Mouse (Mus musculus): ENCODE results near the gene 1700001K19Rik. TPM values are rescaled to one million over a fixed set of nuclear protein-coding genes. Genes with fewer than 3 reads are reported as not detected.

1700001K19Rik gene
- polyA plus RNA-seq, 1 experiment = 3.4 TPM

Other genes starting within 250 kb of the 1700001K19Rik start
- gene Ppp2r5c, start 235.5 kb downstream of the 1700001K19Rik start, polyA plus RNA-seq (2012; rRNA removed) = 42.5 and 50.4 TPM in 2 replicates
- 251 and 271 TPM in 2 replicates for gene Dync1h1, start 81.2 kb downstream of the 1700001K19Rik start, polyA plus RNA-seq (2012; rRNA removed)
- gene Hsp90aa1, start 20.1 kb upstream of the 1700001K19Rik start, polyA plus RNA-seq (2012; rRNA removed) = 101 and 113 TPM in 2 replicates
- gene Wdr20, start 55.3 kb upstream of the 1700001K19Rik start, polyA plus RNA-seq (2012; rRNA removed) = 20.5 and 20.9 TPM in 2 replicates
- 1.9 and 3.1 TPM in 2 replicates for gene Mok, start 158.3 kb upstream of the 1700001K19Rik start, polyA plus RNA-seq (2012; rRNA removed)
- gene Zfp839, start 167.6 kb upstream of the 1700001K19Rik start, polyA plus RNA-seq (2012; rRNA removed) = 7.0 and 8.2 TPM in 2 replicates
- 36.5 and 47.3 TPM in 2 replicates for gene Cinp, start 206.5 kb upstream of the 1700001K19Rik start, polyA plus RNA-seq (2012; rRNA removed)
- 7.0 and 7.9 TPM in 2 replicates for gene Tecpr2, start 206.6 kb upstream of the 1700001K19Rik start, polyA plus RNA-seq (2012; rRNA removed)